Mouse (Mus musculus) cortical plate, adult 2 months (tissue): ENCODE measurements around the gene Fau. TPM values are rescaled to one million over a fixed set of nuclear protein-coding genes. Genes with fewer than 3 reads are reported as not detected.

Source experiments
- H3K27ac ChIP-seq: fragments of 200-500 bp; 2 replicates; pipeline ENCODE4 v1.5.1; 2012; ENCODE audit warnings: low read length, control low read depth, inconsistent platforms; ENCODE audit not compliant: insufficient read depth
- H3K4me1 ChIP-seq: fragments of 200-500 bp; 2 replicates; pipeline ENCODE4 v1.6.1; 2011; ENCODE audit warnings: low read length; ENCODE audit not compliant: control insufficient read depth, insufficient read depth
- H3K4me3 ChIP-seq: fragments of 200-500 bp; 2 replicates; pipeline ENCODE4 v1.5.1; 2011; ENCODE audit warnings: mild to moderate bottlenecking, low read length, control low read depth; ENCODE audit not compliant: insufficient read depth
- CTCF ChIP-seq: fragments of 200-500 bp; IDR thresholded peaks from 2 replicates; pipeline ENCODE4 v1.5.1; 2011; ENCODE audit warnings: mild to moderate bottlenecking, control low read depth, low read length; ENCODE audit not compliant: insufficient read depth; ENCODE audit errors: extremely low read depth
- POLR2A ChIP-seq: fragments of 200-500 bp; IDR thresholded peaks from 2 replicates; pipeline ENCODE4 v1.6.1; 2011; ENCODE audit warnings: mild to moderate bottlenecking, low read length, control low read depth; ENCODE audit not compliant: insufficient read depth; ENCODE audit errors: extremely low read depth
- polyA plus RNA-seq: library from polyadenylated mRNA; depleted of rRNA; stranded (reverse); fragments of >200 nt; gene quantifications from 2 replicates; pipeline ENCODE4 v1.2.3, GENCODE M21; 2012

Gene Fau
- polyA plus RNA-seq, 1 experiment: 920 TPM

GRCm38 (mm10) chr19:6045366-6046293 lies 12.0 kb upstream of the Fau start:
- H3K4me1 ChIP-seq: peaks cover 6% of the 10 kb centered on the region
- TF ChIP-seq POLR2A (no peak), CTCF (no peak)
- peak overlapping the region; percentile 95 for H3K27ac ChIP-seq
- H3K4me3 ChIP-seq: peak overlapping the region; percentile 81

DNA sequence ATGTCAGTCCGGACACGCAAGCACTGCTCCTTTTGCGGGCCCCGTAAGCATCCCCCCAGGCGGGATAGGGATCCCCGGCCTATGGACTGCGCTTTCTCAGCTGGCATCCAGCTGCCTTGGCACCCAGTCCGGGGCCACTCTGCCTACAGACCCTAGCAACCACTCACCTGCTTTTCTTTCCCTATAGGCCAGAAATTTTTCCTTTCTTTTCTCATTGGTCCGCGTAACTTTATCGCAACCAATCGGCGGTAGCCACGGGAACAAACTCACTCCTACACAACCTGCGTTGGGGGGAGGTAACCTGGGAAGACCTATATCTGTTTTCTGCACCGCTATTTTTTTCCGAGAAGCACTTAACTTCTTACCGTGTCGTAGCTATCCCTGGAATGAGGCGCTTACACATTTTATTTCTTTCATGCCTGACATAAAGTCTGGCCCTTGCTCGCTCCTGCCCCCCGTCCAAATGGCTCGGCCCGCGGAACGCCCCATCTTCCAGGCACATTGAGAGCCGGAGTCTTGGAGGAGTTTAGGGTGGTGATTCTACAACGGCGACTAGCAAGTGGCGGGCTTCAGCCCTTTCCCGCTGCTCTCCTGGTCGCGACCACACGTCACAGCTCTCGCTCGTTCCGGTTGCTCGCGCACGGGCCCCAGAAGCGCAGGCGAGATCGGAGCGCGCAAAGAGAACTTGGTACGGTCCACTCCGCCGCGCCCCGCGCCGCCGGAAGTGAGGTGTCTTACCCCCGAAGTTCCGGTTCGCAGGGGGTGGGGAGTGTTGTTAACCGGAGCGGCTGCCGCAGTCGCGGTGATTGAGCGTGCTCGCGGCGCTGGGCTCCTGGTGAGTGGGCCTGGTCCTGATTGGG lies 11.1 kb upstream of the Fau start, which contains the start of gene Syvn1:
Syvn1 (plus strand) TSS at position 283 of the 860 bp plus-strand sequence.
- H3K4me1 ChIP-seq: peaks cover 6% of the 10 kb centered on the region
- peak; percentile 79 for TF ChIP-seq POLR2A
- TF ChIP-seq CTCF: no peak
- H3K4me3 ChIP-seq: peak within 1 kb of the TSS; percentile 81
- peak within 1 kb of the TSS; percentile 95 for H3K27ac ChIP-seq

DNA sequence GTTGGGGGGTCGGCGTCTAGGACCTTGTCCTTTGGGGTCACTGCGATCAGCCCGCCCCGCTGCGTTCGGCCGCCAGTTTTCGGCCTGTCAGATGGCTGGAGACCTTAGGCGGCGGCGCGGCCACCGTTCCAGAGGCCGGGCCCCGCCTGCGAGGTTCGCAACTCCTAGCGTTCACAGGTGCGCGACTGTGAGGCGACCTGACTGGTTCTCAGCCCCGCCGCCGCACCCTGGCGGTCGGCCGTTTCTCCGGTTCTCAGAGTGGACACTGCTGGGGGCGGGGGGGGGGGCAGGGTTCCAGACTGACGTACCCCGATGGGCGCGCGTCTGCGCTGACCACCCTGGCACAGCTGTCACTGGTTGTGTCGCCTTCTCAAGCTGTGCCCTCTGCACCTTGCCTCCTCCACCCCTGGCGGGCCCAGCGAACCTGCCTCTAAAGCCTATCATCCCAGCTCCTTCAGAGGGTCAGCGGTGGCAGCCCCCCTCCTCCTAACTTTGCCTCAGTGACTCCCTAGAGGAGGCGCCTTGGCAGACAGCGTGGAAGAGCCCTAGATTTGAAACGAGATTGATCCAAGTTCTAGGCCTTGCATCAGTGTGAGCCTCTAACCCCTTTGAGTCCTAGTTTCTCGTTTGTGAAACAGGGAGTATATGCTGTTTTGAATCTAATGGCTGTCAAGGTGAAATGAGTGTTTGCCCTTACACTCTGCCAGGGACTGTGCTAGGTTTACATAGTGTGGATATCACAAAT lies 10.3 kb upstream of the Fau start:
- H3K4me1 ChIP-seq: peaks cover 6% of the 10 kb centered on the region
- peak overlapping the region; percentile 48; the same call in 1 of the 2 replicates for H3K27ac ChIP-seq
- peak overlapping the region; percentile 81 for H3K4me3 ChIP-seq
- no peak for TF ChIP-seq CTCF
- no peak for TF ChIP-seq POLR2A

GRCm38 (mm10) chr19:6047899-6048166 lies 9.8 kb upstream of the Fau start:
- peaks cover 6% of the 10 kb centered on the region for H3K4me1 ChIP-seq
- no peak overlapping the region for H3K27ac ChIP-seq
- peak overlapping the region; percentile 81 for H3K4me3 ChIP-seq
- TF ChIP-seq CTCF (no peak), POLR2A (no peak)

DNA sequence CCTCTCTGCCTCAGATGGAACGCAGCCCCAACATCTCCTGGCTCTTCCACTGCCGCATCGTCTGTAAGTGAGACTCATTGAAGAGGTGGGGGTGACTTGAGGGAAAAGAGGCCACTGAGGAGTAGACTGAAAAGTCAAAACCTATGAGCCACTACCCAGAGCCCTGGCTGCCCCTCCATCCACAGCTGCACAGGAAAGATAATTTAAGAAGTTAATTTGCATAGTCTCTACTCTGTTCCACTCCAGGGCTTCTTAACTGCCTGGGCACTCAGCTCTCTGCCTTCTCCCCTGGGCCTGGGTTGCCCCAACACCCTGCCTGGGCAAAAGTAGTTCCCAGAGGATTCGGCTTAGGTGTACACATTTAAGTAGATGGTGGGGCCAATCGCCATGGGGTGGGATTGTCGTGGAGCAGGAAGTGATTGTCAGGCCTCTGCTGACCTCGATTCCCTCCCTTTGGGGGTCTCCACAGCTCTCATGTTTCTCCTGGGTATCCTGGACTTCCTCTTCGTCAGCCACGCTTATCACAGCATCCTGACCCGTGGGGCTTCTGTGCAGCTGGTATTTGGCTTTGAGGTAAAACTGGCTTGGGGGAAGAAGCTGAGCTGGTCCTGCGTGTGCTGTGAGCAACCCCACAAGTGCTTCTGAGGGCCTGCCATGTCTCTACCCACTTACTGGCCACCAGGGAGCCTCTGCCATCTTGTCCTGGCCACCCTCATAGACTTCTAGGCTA lies 8.8 kb upstream of the Fau start:
- TF ChIP-seq POLR2A (no peak), CTCF (no peak)
- Histone ChIP-seq H3K4me3 (no peak overlapping the region), H3K4me1 (peaks cover 6% of the 10 kb centered on the region), H3K27ac (no peak overlapping the region)

DNA sequence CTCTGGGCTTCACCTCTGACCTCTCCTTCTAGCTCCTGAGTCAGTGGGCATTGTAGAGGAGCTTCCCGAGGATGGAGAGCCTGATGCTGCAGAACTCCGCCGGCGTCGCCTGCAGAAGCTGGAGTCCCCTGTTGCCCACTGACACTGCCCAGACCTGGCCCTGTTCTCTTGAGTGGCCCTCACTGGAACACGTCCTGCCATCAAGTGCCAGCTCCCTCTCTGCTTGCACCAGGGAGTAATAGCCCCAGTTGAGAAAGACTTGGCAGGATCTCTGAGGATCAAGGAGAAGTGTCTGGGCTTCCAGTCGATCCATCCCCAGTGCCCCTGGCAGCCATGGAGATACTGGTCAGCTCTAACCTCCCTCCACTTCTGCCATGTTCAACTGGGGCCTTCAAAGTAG lies 5.1 kb upstream of the Fau start:
- TF ChIP-seq CTCF: no peak
- TF ChIP-seq POLR2A: no peak
- peaks cover 5% of the 10 kb centered on the region for H3K4me1 ChIP-seq
- H3K27ac ChIP-seq: no peak overlapping the region
- H3K4me3 ChIP-seq: no peak overlapping the region

DNA sequence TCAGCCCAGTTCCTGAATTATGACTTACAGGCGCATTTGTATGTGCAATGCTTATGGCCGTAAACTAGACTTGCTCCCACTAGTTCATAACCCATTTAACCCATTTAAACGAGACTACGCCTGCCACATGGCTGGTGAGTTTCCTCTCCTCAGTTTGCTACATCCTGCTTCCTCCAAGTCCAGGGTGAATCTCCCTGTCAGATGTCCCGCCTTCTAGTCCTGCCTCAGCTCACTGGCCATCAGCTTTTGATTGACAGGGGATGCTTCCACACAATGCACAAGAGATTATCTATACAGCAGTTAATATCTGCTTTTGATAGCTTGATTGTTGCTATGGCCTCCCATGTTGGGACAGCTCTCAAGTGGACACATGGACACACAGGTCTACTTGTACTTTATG lies 3.3 kb upstream of the Fau start:
- no peak overlapping the region for H3K27ac ChIP-seq
- peaks cover 3% of the 10 kb centered on the region; the same call in 1 of the 2 replicates for H3K4me1 ChIP-seq
- H3K4me3 ChIP-seq: no peak overlapping the region
- TF ChIP-seq CTCF (no peak), POLR2A (no peak)

DNA sequence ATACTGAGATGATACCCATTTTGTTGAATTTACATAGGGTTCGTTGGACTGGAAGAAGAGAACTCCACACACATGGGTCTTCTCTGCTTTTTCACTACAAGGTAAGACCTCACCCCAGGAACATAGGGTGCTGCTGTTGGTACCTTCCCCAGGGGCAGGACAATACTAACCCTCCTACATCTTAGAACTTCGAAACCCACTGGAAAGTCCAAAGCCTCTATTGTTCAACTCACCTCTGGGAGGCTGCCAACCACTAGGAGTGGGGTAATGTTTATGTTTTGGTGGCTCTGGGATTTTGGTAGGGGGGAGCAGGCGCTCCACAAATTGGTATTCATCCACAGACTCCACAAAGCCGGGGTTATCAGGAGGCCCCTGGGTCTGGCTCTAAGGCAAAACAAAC lies 948 bp upstream of the Fau start:
- Histone ChIP-seq H3K4me3 (peak overlapping the region; percentile 57; the same call in 1 of the 2 replicates), H3K4me1 (peaks cover 3% of the 10 kb centered on the region; the same call in 1 of the 2 replicates), H3K27ac (no peak overlapping the region)
- TF ChIP-seq POLR2A (no peak), CTCF (no peak)
